Mouse (Mus musculus): Measurements from ENCODE around the gene Gm10037. TPM values are rescaled to one million over a fixed set of nuclear protein-coding genes. Genes with fewer than 3 reads are reported as not detected.

The Gm10037 gene
- 0.43 TPM for polyA plus RNA-seq (2017; shearing (Covaris generic))

DNA sequence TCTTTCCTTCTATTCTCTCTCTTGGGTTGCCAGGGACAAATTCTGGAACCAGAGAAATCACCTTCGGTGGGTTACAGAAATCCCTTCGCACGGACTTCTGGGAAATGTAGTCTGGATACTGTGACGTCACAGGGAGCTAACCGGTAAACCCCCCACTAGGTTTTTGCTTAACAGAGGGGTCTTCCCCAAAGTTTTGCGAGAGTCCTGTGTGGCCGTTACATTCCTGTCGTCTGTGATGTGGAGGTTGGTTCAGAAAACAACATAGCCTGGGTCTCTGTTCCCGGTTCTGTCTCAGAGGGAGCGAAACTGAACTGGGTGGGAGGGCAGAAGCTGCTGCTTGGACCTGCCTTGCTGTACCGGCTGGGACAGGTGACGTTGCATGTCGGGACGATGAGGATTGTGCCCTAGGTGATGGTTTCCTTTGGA is at the start of gene Gm10037:
TSS of gene Gm10037 (plus strand) at position 196 of the 426 bp plus-strand sequence.

DNA sequence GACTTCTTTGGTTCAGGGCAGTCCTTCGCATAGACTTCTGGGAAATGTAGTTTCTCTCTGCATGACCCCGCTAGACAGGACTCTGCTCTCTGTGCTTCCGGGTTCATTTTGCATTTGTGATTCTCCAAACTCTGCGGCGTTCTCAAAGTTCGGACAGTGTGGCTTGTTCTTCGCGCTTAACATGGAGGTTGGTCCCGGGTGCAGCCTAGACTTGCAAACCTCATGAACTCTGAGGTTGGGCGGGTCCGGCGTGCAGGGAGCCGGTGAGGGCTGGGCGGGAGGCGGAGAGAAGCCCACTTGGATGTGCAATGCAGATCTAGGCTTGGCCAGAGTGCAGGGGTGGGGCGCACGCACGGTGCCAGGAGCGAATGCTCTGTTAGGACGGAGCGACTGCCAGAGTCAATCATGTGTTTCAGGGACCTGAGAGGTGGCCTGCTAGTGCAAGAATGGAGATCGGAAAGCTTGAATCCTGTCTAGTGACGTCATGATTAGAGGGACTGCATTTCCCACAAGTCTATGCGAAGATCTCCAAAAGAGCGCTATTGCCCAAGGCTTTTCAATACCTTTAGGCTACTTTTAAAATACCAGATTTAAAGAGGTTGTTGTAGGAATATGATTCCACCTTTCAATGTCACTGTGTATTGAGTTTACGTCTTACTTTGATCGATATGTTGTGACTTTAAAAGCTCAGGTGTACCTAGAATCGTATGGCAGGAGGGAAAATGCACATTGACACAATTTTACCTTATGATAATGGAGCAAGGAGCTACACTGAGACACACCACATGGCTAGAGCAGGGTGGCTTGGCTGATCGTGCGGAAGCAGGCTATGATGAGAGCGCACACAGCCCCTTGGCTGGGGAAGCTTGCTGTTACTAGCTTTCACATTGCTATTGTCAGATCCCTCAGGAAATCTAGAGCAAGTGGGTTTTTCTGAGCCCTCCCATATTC is 16.9 kb upstream of the Gm10037 start, which contains the start of gene Zfp273:
TSS of gene Zfp273 (plus strand) at position 31 of the 951 bp plus-strand sequence.

DNA sequence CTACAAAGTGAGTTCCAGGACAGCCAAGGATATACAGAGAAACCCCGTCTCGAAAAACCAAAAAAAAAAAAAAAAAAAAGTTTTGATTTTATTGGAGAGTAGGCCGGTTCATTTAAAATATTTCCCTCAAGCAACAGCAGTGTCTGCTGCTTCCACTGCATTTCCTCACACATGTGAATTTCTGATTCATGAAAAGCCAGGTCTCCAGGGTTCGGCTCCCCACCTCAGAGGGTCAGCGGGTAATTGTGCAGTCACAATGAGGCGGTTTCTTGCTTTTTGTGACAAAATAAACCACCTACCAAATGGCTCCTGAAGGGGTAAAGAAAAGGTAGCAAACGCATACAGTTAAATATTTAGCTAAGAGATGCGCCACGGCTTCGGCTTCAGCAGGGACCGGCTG is 32.1 kb downstream of the Gm10037 start, which contains the start of gene BC048507:
TSS of gene BC048507 (plus strand) at position 301 of the 400 bp plus-strand sequence.

Other genes starting within 250 kb of the Gm10037 start
- gene Zfp729b, start 221.4 kb upstream of the Gm10037 start, polyA plus RNA-seq (2017; shearing (Covaris generic)): 8.5 TPM
- gene Gm49345, start 193.3 kb upstream of the Gm10037 start, polyA plus RNA-seq (2017; shearing (Covaris generic)): 6.1 TPM
- gene Zfp729a, start 193.3 kb upstream of the Gm10037 start, polyA plus RNA-seq (2017; shearing (Covaris generic)): 8.2 TPM
- 21.9 TPM for gene Zfp738, start 144.0 kb upstream of the Gm10037 start, polyA plus RNA-seq (2017; shearing (Covaris generic))
- 10.6 TPM for gene Zfp65, start 101.9 kb upstream of the Gm10037 start, polyA plus RNA-seq (2017; shearing (Covaris generic))
- 11.7 TPM for gene Zfp85, start 75.9 kb upstream of the Gm10037 start, polyA plus RNA-seq (2017; shearing (Covaris generic))
- 3.0 TPM for gene Zfp493, start 51.4 kb upstream of the Gm10037 start, polyA plus RNA-seq (2017; shearing (Covaris generic))
- gene Zfp273, start 17.4 kb upstream of the Gm10037 start, polyA plus RNA-seq (2017; shearing (Covaris generic)): 6.7 TPM
- not detected for gene BC048507, start 32.2 kb downstream of the Gm10037 start, polyA plus RNA-seq (2017; shearing (Covaris generic))